Mouse (Mus musculus) layer of hippocampus, postnatal 14 days (tissue): Measurements from ENCODE around the gene Nkx2-2. TPM values are rescaled to one million over a fixed set of nuclear protein-coding genes. Genes with fewer than 3 reads are reported as not detected.
A peak's percentile ranks its signal among the peaks of the same experiment; 100 is the strongest.
"Not testable (repeated sequence)": the region's sequence is repeated elsewhere in the genome, so short reads cannot be mapped to it uniquely, and the experiment has no call there.

ENCODE experiments used
- DNase-seq, 2 experiments: peaks; one replicate each; pipeline ENCODE4 v3.0.0; 2021 to 2022; ENCODE audit warnings: low spot score in 2 of 2, mixed read lengths in 1 of 2
- total RNA-seq, 2 experiments: library from RNA; stranded (reverse); gene quantifications; 2 replicates each; pipeline ENCODE4 v1.2.3; 2021

Nkx2-2 gene
- total RNA-seq, 2 experiments from 2014 or later = 16.0 to 17.0 TPM

- DNase-seq = no peak
Observed at GRCm38 (mm10) chr2:147181926-147182708, 11.9 kb downstream of the Nkx2-2 start.

- DNase-seq = no peak
Observed at GRCm38 (mm10) chr2:147181304-147181665, 12.8 kb downstream of the Nkx2-2 start.

- peak in 1 of 2 experiments; percentile 70 for DNase-seq
Observed at GRCm38 (mm10) chr2:147180649-147181303, 13.3 kb downstream of the Nkx2-2 start.

- peak; percentile 78 to 82 for DNase-seq
Observed at GRCm38 (mm10) chr2:147178091-147179059, 15.7 kb downstream of the Nkx2-2 start.

GRCm38 (mm10) chr2:147177672-147178071 lies 16.4 kb downstream of the Nkx2-2 start:
- DNase-seq = peak; percentile 83 to 90

GRCm38 (mm10) chr2:147175296-147175695 lies 18.7 kb downstream of the Nkx2-2 start:
- no peak for DNase-seq

DNA sequence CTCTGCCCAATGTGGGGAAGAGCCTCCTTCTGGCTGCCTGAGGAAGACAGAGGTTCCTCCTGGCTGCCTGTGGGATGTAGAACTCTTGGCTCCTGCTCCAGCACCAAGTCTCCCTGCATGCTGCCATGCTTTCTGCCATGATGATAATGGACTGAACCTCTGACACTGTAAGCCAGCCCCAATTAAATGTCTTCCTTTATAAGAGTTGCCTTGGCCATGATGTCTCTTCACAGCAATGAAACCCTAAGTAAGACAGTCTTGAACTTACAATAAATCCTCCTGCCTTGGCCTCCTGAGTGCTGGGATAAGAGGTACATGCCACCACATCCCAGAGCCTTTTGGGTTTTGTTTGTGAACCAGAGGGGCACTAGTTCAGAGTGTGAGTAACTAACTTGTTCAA lies 20.3 kb downstream of the Nkx2-2 start:
- DNase-seq = no peak

DNA sequence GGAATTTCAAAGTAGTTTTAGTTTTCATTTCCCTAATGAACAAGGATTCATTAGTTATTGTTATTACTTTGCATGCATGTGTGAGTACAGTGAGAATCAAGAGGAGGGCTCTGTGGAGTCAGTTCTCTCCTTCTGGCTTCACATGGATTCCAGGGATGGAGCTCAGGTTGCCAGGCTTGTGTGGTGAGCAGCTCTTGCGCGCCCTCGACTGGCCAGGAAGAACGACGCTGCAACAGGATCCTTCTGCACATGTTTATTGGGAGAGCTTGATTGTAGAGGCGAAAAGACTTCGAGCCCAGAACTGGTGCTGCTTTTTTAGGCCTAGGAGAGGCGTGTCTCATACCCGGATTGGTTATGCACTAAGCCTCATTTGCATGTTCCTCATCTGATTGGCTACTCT lies 23.5 kb downstream of the Nkx2-2 start:
- DNase-seq = not testable (repeated sequence)

DNA sequence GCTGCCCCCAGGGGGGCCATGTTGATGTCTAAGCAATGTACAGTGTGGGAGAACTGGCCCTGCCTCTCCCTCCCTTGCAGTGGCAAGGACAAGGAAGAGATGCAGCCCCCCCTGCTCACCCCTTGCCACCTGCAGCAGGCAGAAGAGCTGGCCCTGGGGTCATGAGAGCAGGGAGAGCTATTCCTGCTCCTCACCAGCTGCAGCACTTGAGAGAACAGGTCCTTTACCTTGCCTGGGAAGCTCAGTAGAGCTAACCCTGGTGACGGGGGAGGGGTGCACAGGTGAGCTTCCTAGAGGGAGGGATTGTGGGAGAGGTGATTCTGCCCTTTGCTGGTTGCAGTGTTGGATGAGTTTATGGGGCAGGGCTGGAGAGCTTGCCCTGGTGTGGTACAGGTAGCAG lies 28.2 kb downstream of the Nkx2-2 start:
- DNase-seq = no peak

GRCm38 (mm10) chr2:147165376-147165775 lies 28.7 kb downstream of the Nkx2-2 start:
- no peak for DNase-seq

- DNase-seq = no peak
Observed at GRCm38 (mm10) chr2:147152543-147152942, 41.5 kb downstream of the Nkx2-2 start.

Other genes with a start within 250 kb of the Nkx2-2 start
- gene Xrn2, start 181.2 kb downstream of the Nkx2-2 start, total RNA-seq = 10 to 100 TPM; 51.9 to 52.7 TPM
- not detected for gene Nkx2-4, start 108.8 kb downstream of the Nkx2-2 start, total RNA-seq
- gene Pax1, start 167.7 kb upstream of the Nkx2-2 start, total RNA-seq = under 1 TPM in 1 of 2 experiments, not detected in 1; 0.19 TPM